Mouse (Mus musculus) hindbrain, embryonic 12.5 days (tissue): ENCODE data around the gene Dpysl5. TPM values are rescaled to one million over a fixed set of nuclear protein-coding genes. Genes with fewer than 3 reads are reported as not detected.

ENCODE experiments used
- ATAC-seq: fragments of 200-750 bp; cut with Nextera tagmentation; 2 replicates; pipeline ENCODE4 v1.8.0; 2017; ENCODE audit warnings: moderate TSS enrichment; ENCODE audit not compliant: low FRiP score
- H3K27ac ChIP-seq: fragments of 300-500 bp; sonication (generic); 2 replicates; pipeline ENCODE4 v1.5.1; 2016; ENCODE audit warnings: mild to moderate bottlenecking
- H3K27me3 ChIP-seq: fragments of 300-500 bp; sonication (generic); 2 replicates; pipeline ENCODE4 v1.6.1; 2016; ENCODE audit warnings: mild to moderate bottlenecking
- H3K36me3 ChIP-seq: fragments of 300-500 bp; sonication (generic); 2 replicates; pipeline ENCODE4 v1.6.1; 2016; ENCODE audit warnings: mild to moderate bottlenecking
- H3K4me1 ChIP-seq: fragments of 300-500 bp; sonication (generic); 2 replicates; pipeline ENCODE4 v1.6.1; 2016
- H3K4me2 ChIP-seq: fragments of 300-500 bp; sonication (generic); replicated peaks from 2 replicates; pipeline ENCODE4 v1.6.1; 2016; ENCODE audit warnings: mild to moderate bottlenecking
- H3K4me3 ChIP-seq: fragments of 300-500 bp; sonication (generic); 2 replicates; pipeline ENCODE4 v1.5.1; 2016; ENCODE audit warnings: mild to moderate bottlenecking
- H3K9ac ChIP-seq: fragments of 300-500 bp; sonication (generic); 2 replicates; pipeline ENCODE4 v1.6.1; 2016; ENCODE audit warnings: mild to moderate bottlenecking, moderate library complexity
- H3K9me3 ChIP-seq: fragments of 300-500 bp; sonication (generic); replicated peaks from 2 replicates; pipeline ENCODE4 v1.6.1; 2016; ENCODE audit warnings: mild to moderate bottlenecking
- WGBS: fragments of 180-500 bp; shearing (Covaris S2); methylation state at CpG from one replicate; pipeline ENCODE4 v1.1.7; 2016; 5-methylcytosine and 5-hydroxymethylcytosine counted together
- polyA plus RNA-seq: library from polyadenylated mRNA; unstranded; fragments of >200 nt; fragmentation: Nextera tagmentation; extraction: Ambion mirVana; gene quantifications from 2 replicates; pipeline ENCODE4 v1.2.1, GENCODE M21; 2016

Dpysl5 gene
- polyA plus RNA-seq, 1 experiment from 2014 or later = 135 TPM

GRCm38 (mm10) chr5:30774601-30775371 is 63.4 kb downstream of the Dpysl5 start:
- H3K4me1 ChIP-seq = peaks cover 29% of the 10 kb centered on the region
- ATAC-seq = peak; percentile 59
- peak overlapping the region; percentile 55 for H3K4me2 ChIP-seq
- no peaks in the 10 kb centered on the region for H3K9me3 ChIP-seq
- H3K27ac ChIP-seq = peak overlapping the region; percentile 78
- no peaks in the 10 kb centered on the region for H3K27me3 ChIP-seq
- H3K4me3 ChIP-seq = peak overlapping the region; percentile 17
- peak overlapping the region; percentile 55 for H3K9ac ChIP-seq
- H3K36me3 ChIP-seq = peaks cover 27% of the 10 kb centered on the region
- WGBS = 8% methylated on average over 20 of the region's 20 CpGs

GRCm38 (mm10) chr5:30780699-30781098 is 69.3 kb downstream of the Dpysl5 start:
- ATAC-seq = no peak
- no peaks in the 10 kb centered on the region for H3K9me3 ChIP-seq
- H3K27me3 ChIP-seq = no peaks in the 10 kb centered on the region
- H3K4me3 ChIP-seq = no peak overlapping the region
- H3K27ac ChIP-seq = no peak overlapping the region
- H3K9ac ChIP-seq = 0 out of 2 replicates have a peak overlapping the region, but pooled peaks have one; percentile 5
- no peaks in the 10 kb centered on the region; the same call in 1 of the 2 replicates for H3K4me1 ChIP-seq
- H3K4me2 ChIP-seq = no peak overlapping the region
- WGBS = 87% methylated on average over 9 of the region's 9 CpGs
- H3K36me3 ChIP-seq = peaks cover 85% of the 10 kb centered on the region

- Histone ChIP-seq H3K4me3 (no peak overlapping the region), H3K4me1 (no peaks in the 10 kb centered on the region; the same call in 1 of the 2 replicates), H3K9me3 (no peaks in the 10 kb centered on the region), H3K36me3 (peaks cover 88% of the 10 kb centered on the region), H3K9ac (no peak overlapping the region), H3K4me2 (no peak overlapping the region), H3K27ac (no peak overlapping the region), H3K27me3 (no peaks in the 10 kb centered on the region)
- ATAC-seq = no peak; the same call in 1 of the 2 replicates
- WGBS = 50% methylated on average over 3 of the region's 3 CpGs
These were observed 69.8 kb downstream of the Dpysl5 start for GRCm38 (mm10) chr5:30781147-30781546.

- WGBS = 92% methylated on average over 5 of the region's 5 CpGs
- no peak for ATAC-seq
- Histone ChIP-seq H3K4me2 (no peak overlapping the region), H3K9me3 (no peaks in the 10 kb centered on the region), H3K4me3 (no peak overlapping the region), H3K9ac (no peak overlapping the region), H3K27ac (no peak overlapping the region), H3K4me1 (no peaks in the 10 kb centered on the region), H3K36me3 (peaks cover 85% of the 10 kb centered on the region), H3K27me3 (no peaks in the 10 kb centered on the region)
These were observed 76.0 kb downstream of the Dpysl5 start for GRCm38 (mm10) chr5:30787381-30787780.

- ATAC-seq = no peak
- no peaks in the 10 kb centered on the region for H3K9me3 ChIP-seq
- no peak overlapping the region for H3K4me2 ChIP-seq
- H3K27ac ChIP-seq = no peak overlapping the region
- WGBS = 94% methylated on average over 3 of the region's 3 CpGs
- H3K4me1 ChIP-seq = no peaks in the 10 kb centered on the region
- H3K4me3 ChIP-seq = no peak overlapping the region
- H3K36me3 ChIP-seq = peaks cover 85% of the 10 kb centered on the region
- H3K9ac ChIP-seq = no peak overlapping the region
- no peaks in the 10 kb centered on the region for H3K27me3 ChIP-seq
These were observed 78.7 kb downstream of the Dpysl5 start for GRCm38 (mm10) chr5:30790047-30790446.

- peaks cover 81% of the 10 kb centered on the region for H3K36me3 ChIP-seq
- 15% methylated on average over 12 of the region's 12 CpGs for WGBS
These were observed 84.8 kb downstream of the Dpysl5 start for GRCm38 (mm10) chr5:30796125-30796524.

GRCm38 (mm10) chr5:30797482-30797881 is 86.1 kb downstream of the Dpysl5 start:
- peaks cover 68% of the 10 kb centered on the region for H3K36me3 ChIP-seq
- 0 out of 2 replicates have a peak overlapping the region, but pooled peaks have one; percentile 13 for H3K9ac ChIP-seq
- H3K4me2 ChIP-seq = no peak overlapping the region
- H3K9me3 ChIP-seq = no peaks in the 10 kb centered on the region
- no peak for ATAC-seq
- no peak overlapping the region for H3K27ac ChIP-seq
- H3K4me3 ChIP-seq = no peak overlapping the region
- H3K27me3 ChIP-seq = no peaks in the 10 kb centered on the region
- 47% methylated on average over 7 of the region's 7 CpGs for WGBS
- H3K4me1 ChIP-seq = peaks cover 6% of the 10 kb centered on the region

More at GRCm38 (mm10) chr5:30796125-30796524, 84.8 kb downstream of the Dpysl5 start:
- H3K4me1 ChIP-seq = peaks cover 6% of the 10 kb centered on the region
- H3K9me3 ChIP-seq = no peaks in the 10 kb centered on the region
- peak; percentile 38 for ATAC-seq
- H3K4me2 ChIP-seq = no peak overlapping the region
- no peak overlapping the region for H3K27ac ChIP-seq
- no peaks in the 10 kb centered on the region for H3K27me3 ChIP-seq
- H3K9ac ChIP-seq = no peak overlapping the region
- H3K4me3 ChIP-seq = no peak overlapping the region

GRCm38 (mm10) chr5:30797982-30798381 is 86.6 kb downstream of the Dpysl5 start:
- Histone ChIP-seq H3K4me1 (peaks cover 6% of the 10 kb centered on the region), H3K36me3 (peaks cover 63% of the 10 kb centered on the region)

GRCm38 (mm10) chr5:30798965-30799364 is 87.6 kb downstream of the Dpysl5 start:
- H3K4me1 ChIP-seq = peaks cover 6% of the 10 kb centered on the region
- H3K9me3 ChIP-seq = no peaks in the 10 kb centered on the region
- no peak overlapping the region for H3K4me3 ChIP-seq
- H3K36me3 ChIP-seq = peaks cover 53% of the 10 kb centered on the region
- no peaks in the 10 kb centered on the region for H3K27me3 ChIP-seq
- H3K9ac ChIP-seq = no peak overlapping the region
- H3K4me2 ChIP-seq = no peak overlapping the region
- no peak for ATAC-seq
- 72% methylated on average over 6 of the region's 6 CpGs for WGBS
- peak overlapping the region; percentile 3; the same call in 1 of the 2 replicates for H3K27ac ChIP-seq

More at GRCm38 (mm10) chr5:30797982-30798381, 86.6 kb downstream of the Dpysl5 start:
- Histone ChIP-seq H3K27ac (no peak overlapping the region), H3K4me2 (no peak overlapping the region), H3K9ac (no peak overlapping the region), H3K27me3 (no peaks in the 10 kb centered on the region), H3K9me3 (no peaks in the 10 kb centered on the region), H3K4me3 (no peak overlapping the region)
- 83% methylated on average over 8 of the region's 8 CpGs for WGBS
- no peak for ATAC-seq

GRCm38 (mm10) chr5:30802724-30803467 is 91.5 kb downstream of the Dpysl5 start:
- Histone ChIP-seq H3K9ac (no peak overlapping the region), H3K4me2 (no peak overlapping the region), H3K4me3 (no peak overlapping the region), H3K9me3 (no peaks in the 10 kb centered on the region), H3K4me1 (no peaks in the 10 kb centered on the region; the same call in 1 of the 2 replicates), H3K36me3 (peaks cover 14% of the 10 kb centered on the region; the same call in 1 of the 2 replicates), H3K27me3 (no peaks in the 10 kb centered on the region), H3K27ac (0 out of 2 replicates have a peak overlapping the region, but pooled peaks have one; percentile 12)
- no peak for ATAC-seq
- 82% methylated on average over 12 of the region's 12 CpGs for WGBS

GRCm38 (mm10) chr5:30806106-30806505 is 94.7 kb downstream of the Dpysl5 start:
- Histone ChIP-seq H3K27ac (no peak overlapping the region), H3K9ac (no peak overlapping the region), H3K4me2 (no peak overlapping the region), H3K4me3 (no peak overlapping the region), H3K27me3 (0 out of 2 replicates have a peak, but pooled peaks cover 2% of the 10 kb centered on the region), H3K9me3 (no peaks in the 10 kb centered on the region), H3K36me3 (no peaks in the 10 kb centered on the region), H3K4me1 (no peaks in the 10 kb centered on the region)
- peak; percentile 62 for ATAC-seq
- 8% methylated on average over 3 of the region's 3 CpGs for WGBS

GRCm38 (mm10) chr5:30814424-30815119 is 103.2 kb downstream of the Dpysl5 start, which contains the start of gene Mapre3:
Gene Mapre3, plus strand, starts transcription at chr5:30814641.
- Histone ChIP-seq H3K9ac (peak within 1 kb of the TSS; percentile 97), H3K4me1 (peaks cover 34% of the 10 kb centered on the region), H3K27ac (peak within 1 kb of the TSS; percentile 95), H3K4me3 (peak within 1 kb of the TSS; percentile 88), H3K4me2 (peak within 1 kb of the TSS; percentile 88), H3K9me3 (no peaks in the 10 kb centered on the region), H3K27me3 (0 out of 2 replicates have a peak, but pooled peaks cover 6% of the 10 kb centered on the region), H3K36me3 (no peaks in the 10 kb centered on the region)
- under 1% methylated on average over 47 of the region's 59 CpGs for WGBS
- ATAC-seq = peak; percentile 98
